Mouse (Mus musculus) T-helper 17 cell (primary cell): ENCODE measurements around the gene Smim14.
"Not testable (repeated sequence)": the region's sequence is repeated elsewhere in the genome, so short reads cannot be mapped to it uniquely, and the experiment has no call there.

ENCODE experiments used
- in situ Hi-C, 2 experiments: fragments of 300-600 bp; cut with MboI, MseI; formaldehyde crosslinking; loops; 1 replicate in 1 of 2; 2 replicates in 1 of 2; pipeline ENCODE4 v1.15.1; 2025; ENCODE audit warnings: high pct_unique_total_duplicates in 2 of 2

Gene Smim14

DNA sequence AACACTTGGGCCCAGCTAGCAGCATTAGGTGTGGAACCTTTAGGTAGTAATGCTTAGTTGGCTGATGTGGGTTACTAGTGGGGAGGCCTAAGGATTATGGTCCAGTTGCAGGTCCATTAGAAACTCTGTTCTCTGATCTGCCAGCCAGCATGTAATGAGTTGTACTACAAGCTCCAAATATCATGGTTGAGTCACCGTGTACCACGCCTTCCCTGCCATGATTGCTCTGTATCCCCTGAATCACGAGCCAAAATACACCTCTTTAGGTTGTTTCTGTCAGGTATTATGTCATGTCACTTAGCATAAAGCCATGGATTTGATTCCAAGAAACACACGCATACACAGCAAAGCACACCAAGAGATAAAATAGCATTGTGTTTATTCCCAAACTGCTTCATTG is 12.2 kb downstream of the Smim14 start:
- in situ Hi-C loops = no loop called here

DNA sequence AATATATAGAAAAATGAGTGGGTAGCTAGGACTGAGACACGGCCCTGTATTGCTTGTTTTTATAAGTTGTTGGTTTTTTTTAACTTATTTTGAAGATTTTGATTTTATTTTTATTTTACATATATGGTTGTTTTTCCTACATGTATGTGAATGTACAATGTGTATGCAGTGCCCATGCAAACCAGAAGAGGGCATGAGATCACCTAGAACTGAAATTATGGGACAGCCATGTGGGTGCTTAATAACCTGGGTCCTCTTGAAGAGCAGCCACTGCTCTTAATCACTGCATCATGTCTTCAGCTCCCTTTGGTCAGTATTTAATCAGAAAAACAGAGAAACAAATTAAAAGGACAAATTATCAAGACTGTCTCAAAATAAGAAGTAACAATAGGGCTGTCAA is 15.2 kb downstream of the Smim14 start:
- in situ Hi-C loops = no loop called here

DNA sequence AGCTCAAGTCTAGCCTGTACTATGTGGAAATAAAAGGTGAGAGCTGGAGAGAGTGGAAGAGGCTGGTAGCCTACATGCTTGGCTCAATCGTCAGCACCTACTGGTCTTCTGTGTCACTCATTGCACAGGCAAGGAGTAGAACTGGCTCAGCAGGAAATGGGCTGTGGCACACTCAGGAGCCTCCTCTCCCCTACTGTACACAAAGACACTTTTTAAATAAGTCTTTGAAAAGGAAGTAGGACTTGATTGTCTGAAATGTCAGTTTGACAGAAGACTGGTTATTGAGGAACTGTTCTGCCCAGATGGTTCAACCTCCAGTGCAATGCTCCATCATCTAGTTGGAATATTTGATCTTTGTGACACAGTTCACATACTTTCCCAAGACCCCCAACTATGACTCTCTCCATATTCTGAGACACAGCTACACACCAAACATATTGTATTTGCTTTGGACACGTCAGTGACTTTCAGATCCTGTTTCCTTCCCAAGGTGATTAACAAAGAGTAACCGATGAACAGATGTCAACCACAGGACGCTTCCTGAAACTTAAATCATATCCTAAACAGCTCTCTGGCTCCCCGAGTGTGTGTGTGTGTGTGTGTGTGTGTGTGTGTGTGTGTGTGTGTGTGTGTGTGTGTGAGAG is 22.2 kb downstream of the Smim14 start:
- in situ Hi-C loops = no loop called here

GRCm38 (mm10) chr5:65513506-65513905 is 23.5 kb downstream of the Smim14 start:
- in situ Hi-C loops = no loop called here

DNA sequence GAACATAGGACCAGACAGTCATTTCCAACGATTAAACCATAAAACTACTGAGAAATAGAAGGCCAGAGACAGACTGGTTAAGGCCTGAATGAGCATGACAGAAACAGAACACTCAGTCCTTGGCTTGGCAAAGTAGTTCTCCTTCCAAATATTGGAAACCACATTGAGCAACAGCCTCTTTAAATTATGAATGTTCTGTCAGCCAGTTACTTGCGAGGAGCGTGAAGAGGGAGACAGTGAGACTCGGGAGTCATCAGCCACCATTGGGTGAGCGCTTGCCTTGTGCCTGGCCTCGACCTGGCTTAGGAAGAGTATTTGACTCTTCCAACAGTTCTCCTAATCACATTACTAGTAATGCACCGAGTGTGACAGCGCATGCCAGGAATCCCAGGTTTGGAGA is 28.6 kb downstream of the Smim14 start:
- in situ Hi-C loops = no loop called here

DNA sequence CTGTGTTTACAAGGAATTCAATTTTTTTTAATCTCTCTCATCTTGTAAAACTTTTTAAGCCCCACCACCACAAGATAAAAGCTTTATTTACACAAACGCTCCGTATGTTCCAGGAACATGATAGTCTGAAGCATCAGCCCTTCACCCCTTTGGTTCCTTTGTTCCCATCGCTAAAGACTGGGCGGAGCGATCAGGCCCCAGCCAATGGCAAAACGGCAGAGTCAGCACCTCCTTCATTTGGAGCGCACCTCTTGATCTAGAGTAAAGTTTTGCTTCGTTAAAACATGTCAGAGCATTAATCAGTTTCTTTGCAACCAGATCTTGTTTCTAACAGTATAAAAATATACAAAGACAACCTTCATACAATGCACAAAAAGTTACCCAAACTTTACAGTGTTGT is 31.2 kb downstream of the Smim14 start:
- in situ Hi-C loops = no loop called here

- in situ Hi-C loops = no loop called here
These were observed 35.6 kb downstream of the Smim14 start for GRCm38 (mm10) chr5:65501407-65501806.

GRCm38 (mm10) chr5:65500231-65500630 is 36.8 kb downstream of the Smim14 start:
- in situ Hi-C loops = no loop called here

DNA sequence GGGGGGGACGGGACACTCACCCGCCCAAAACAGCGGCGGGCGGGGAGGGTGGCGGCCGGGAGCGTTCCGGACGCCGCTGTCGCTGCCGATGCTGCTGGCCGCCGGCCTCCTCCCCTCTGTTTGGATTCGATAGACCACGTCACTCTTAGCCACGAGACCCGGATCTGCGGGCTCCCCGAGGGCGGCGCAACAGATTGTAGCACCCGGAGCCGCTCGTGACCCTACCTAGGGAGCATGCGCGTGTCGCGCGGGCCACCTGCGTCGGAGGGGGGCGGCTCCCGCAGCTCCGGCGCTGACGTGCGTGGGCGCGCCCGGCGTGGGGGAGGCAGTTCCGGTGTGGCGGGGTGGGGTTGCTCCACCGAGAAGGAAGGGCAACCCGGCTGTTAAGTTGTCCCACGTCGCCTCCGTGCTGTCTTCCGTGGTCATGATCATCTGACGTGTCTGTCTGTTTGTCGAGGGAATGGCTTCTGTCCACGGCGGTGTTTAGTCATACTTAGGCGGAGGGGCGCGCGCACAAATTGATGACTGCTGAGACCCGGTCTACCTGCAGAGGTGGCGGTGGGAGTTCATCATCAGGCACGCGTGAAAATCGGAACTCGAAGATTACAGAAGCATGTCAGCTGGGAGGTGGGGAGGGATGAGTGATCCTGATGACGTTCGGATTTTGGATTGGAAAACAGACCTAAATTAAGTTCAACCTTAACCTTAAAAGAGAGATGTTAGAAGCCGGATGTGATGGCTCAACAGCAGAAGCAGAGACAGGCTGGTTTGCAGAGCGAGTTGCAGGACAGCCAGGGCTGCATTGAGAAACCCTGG is 44.1 kb downstream of the Smim14 start, which contains the start of gene Gm43552:
TSS of gene Gm43552 (minus strand) at position 118 of the 816 bp plus-strand sequence.
- in situ Hi-C loops = no loop called here

DNA sequence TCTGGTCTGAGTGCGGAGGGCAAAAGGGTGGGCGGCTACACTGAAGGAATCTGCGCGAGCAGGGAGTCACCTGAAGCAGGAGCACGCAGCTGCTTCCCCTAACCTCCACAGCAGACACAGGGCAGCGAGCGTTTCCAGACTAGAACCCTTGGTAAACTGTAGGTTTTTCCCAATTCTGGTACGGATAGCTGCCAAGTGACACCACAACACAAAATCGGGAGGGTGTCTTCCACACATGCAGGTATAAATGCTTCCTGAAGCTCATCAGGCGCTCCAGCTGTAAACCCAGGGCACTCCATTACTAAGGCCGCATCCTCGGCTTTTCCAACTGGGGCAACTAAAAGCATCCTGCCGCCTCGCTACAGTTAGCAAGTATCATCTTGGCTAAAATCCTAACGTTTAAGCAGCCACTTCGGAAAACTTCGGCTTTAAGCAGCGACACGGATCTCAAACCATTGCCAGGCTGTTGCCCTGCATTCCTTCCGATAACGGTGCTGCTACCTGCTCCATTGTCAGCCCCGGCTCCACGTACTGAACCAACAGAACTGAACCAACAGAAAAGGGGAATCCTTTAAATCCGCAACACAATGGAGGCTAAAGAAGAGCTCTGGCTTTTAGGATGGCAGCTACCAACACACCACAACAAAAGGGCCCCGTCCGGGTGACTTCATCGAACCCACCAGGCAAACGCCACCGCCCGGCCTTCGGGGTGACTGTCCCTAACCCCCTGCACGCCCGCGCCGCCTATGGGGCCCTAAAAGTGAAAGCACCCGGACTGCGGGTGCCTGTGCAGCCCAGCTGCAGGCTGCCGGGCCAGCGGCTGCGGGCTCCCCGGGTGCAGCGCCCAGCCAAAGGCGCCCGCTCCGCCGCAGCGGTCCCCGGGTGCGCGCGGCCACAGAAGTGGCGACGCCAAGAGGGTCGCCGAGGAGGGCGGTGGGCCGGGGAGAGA is 44.9 kb downstream of the Smim14 start:
- in situ Hi-C loops = no loop called here

- in situ Hi-C loops = no loop called here
These were observed 47.2 kb downstream of the Smim14 start for GRCm38 (mm10) chr5:65489830-65490229.

- in situ Hi-C loops = no loop called here
These were observed 48.3 kb downstream of the Smim14 start for GRCm38 (mm10) chr5:65488725-65489124.

GRCm38 (mm10) chr5:65487381-65487780 is 49.6 kb downstream of the Smim14 start:
- in situ Hi-C loops = no loop called here

DNA sequence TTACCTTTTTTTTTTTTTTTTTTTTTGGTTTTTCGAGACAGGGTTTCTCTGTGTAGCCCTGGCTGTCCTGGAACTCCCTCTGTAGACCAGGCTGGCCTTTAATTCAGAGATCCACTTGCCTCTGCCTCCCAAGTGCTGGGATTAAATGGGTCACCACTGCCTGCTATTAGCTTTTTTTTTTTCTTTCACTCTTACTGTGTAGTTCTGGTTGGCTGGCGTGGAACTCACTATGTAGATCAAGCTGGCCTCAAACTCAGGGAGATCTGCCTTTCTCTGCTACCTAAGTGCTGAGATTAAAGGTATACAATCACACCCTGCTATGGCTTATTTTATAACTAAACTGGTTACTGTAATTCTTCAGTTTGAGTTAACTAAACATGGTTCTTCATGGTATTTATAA is 50.5 kb downstream of the Smim14 start:
- in situ Hi-C loops = no loop called here

DNA sequence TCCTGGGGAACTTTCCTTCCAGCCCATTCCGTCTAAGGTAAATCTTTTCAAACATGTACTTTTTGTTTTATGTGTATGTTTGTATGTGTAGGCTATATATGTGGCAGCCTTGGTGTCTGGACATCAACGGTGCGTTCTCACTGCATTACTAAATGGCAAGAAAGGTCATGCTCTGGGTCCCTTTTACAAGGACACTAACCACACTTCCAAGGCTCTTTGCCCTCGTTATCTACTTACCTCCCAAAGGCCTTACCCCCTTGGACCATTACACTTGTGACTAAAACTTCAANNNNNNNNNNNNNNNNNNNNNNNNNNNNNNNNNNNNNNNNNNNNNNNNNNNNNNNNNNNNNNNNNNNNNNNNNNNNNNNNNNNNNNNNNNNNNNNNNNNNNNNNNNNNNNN is 54.0 kb downstream of the Smim14 start:
- in situ Hi-C loops = loop anchor here in 1 of 2 experiments (5.0 kb wide), 1 partner anchor 94 kb away; no protein-coding TSS in a partner anchor

GRCm38 (mm10) chr5:65480511-65480910 is 56.5 kb downstream of the Smim14 start:
- in situ Hi-C loops = loop anchor here in 1 of 2 experiments (5.0 kb wide), 1 partner anchor 97 kb away; no protein-coding TSS in a partner anchor

GRCm38 (mm10) chr5:65479681-65480445 is 57.1 kb downstream of the Smim14 start:
- in situ Hi-C loops = loop anchor here in 1 of 2 experiments (5.0 kb wide), 1 partner anchor 97 kb away; no protein-coding TSS in a partner anchor

GRCm38 (mm10) chr5:65478224-65478623 is 58.8 kb downstream of the Smim14 start:
- in situ Hi-C loops = no loop called here

DNA sequence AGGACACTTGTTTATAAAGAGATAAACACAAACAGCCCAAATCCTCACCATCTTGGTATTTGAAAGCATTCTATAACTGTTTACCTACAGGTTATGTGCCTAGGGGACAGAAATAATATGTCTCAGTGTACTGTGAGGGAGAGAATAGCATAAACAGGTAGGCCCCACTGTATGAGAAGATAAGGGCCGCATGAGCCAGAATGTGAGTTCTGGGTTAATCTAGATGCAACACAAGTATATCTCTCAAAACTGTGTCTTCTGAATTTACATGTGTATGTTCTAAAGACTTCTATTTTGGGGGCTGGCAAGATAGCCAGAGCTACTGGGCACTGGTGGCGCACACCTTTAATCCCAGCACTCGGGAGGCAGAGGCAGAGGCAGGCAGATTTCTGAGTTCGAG is 60.2 kb downstream of the Smim14 start:
- in situ Hi-C loops = not testable (repeated sequence)

- in situ Hi-C loops = no loop called here
These were observed 61.2 kb downstream of the Smim14 start for GRCm38 (mm10) chr5:65475806-65476205.

GRCm38 (mm10) chr5:65469766-65470165 is 67.2 kb downstream of the Smim14 start:
- in situ Hi-C loops = no loop called here
